Mouse (Mus musculus) brain, embryonic 14.5 days (tissue): ENCODE measurements around the gene L3mbtl4. TPM values are rescaled to one million over a fixed set of nuclear protein-coding genes. Genes with fewer than 3 reads are reported as not detected.

Experiments
- DNase-seq: peaks from one replicate; pipeline ENCODE4 v3.0.0-alpha.2; 2011; ENCODE audit warnings: low read depth
- CTCF ChIP-seq: fragments of 200-500 bp; IDR thresholded peaks from 2 replicates; pipeline ENCODE4 v1.5.1; 2012; ENCODE audit warnings: inconsistent platforms, mild to moderate bottlenecking, moderate library complexity, borderline replicate concordance; ENCODE audit not compliant: insufficient read depth, insufficient read length; ENCODE audit errors: extremely low read depth
- POLR2A ChIP-seq: fragments of 200-500 bp; IDR thresholded peaks from 2 replicates; pipeline ENCODE4 v1.6.1; 2012; ENCODE audit warnings: mild to moderate bottlenecking, inconsistent platforms, borderline replicate concordance; ENCODE audit not compliant: poor library complexity, insufficient read depth, insufficient read length, severe bottlenecking; ENCODE audit errors: extremely low read depth
- polyA plus RNA-seq: library from polyadenylated mRNA; depleted of rRNA; stranded (reverse); fragments of >200 nt; gene quantifications from 2 replicates; pipeline ENCODE4 v1.2.3, GENCODE M21; 2012

L3mbtl4 gene
- polyA plus RNA-seq, 1 experiment: 1.8 TPM

DNA sequence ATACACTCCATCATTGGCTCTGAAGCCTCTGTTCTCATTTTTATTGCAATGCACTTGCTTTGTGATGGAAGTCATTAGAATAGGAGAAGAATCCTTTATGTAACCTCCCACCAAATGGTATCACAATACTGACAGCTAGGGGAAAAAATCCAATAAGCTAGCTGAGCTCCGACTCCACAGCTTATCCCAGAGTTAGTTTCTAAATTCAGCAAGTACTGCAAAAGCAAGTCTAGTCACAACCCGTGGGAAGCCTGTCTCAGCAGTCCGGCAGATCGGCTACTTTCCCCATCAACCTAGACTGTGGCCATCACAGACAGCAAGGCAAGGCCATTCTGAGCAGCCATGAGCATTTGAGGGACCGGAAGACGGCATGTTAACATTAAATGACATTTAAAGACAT, 298.2 kb downstream of the L3mbtl4 start:
- no peak for DNase-seq
- no peak for TF ChIP-seq CTCF
- no peak for TF ChIP-seq POLR2A

DNA sequence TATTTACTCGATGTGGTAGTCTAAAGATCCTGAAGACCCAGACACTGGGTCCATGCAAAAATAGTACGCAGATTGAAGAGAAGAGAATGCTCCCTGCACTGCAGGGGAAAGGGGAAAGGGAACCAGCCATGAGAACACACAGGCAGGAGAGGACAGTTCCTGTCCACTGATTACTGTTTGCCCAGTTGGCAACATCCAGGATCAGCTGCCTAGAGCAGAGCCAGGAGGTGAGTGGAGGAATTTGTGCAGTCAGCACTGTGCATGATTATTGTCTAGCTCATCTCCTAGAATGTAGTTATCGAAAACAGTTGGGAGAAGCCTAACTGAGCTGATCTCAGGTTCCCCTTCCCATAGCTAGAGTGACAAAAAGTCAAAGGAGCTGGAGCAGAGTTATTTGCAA, 311.6 kb downstream of the L3mbtl4 start:
- TF ChIP-seq CTCF: no peak
- DNase-seq: no peak

DNA sequence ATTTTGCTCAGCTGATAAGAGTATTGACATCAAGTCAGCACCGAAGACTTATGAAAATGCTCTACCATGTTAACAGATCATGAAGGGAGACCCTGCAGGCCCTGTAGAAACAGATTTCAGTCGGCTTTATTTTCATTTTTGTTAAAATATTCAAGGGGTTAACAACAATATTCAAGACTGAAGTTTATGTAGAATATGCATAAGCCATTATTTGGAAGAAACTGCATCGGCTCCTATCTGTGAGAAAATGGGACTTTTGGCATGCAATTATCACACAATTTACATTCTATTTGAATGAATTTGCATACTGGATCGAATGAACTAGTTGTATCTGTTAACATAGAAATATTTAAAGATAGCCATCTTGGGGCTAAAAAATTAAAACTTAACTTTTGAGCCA, 318.0 kb downstream of the L3mbtl4 start:
- no peak for TF ChIP-seq POLR2A
- no peak for TF ChIP-seq CTCF
- DNase-seq: peak; percentile 7

DNA sequence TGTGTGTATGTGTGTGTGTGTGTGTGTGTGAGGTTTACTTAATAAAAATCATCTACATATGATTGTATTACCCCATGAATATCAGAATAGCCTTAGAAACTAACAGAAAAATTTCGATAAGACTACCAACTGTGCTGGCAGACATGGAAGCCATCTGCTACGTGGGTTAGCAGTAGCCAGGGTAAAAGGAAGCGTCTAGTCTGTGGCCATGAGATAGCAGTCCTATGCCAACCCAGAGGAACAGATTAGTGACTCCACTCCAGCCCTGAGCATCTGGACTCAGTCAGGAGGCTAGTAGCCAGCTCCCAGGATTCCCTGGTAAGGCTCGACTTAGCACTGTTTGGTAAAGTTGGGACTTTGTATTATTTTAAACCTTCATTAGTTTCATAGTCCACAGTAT, 329.1 kb downstream of the L3mbtl4 start:
- no peak for DNase-seq

DNA sequence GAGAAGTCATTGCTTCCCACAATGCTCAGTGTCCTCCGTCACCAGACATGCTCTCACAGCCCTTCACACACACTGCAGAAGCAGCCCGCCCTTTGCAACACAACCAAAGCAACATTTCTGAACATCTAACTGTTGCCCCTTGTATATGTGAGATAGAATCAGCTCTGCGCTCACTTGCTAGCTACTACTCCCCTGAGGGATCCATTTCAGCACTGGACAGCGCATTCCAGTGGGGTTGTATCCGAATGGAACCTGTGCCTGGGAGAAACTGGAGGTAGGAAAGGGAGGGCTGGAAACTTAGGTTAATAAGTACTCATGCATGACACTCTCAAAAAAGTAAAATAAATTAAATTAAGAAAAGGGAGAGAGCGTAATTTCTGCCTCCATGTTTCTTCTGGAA, 334.1 kb downstream of the L3mbtl4 start:
- TF ChIP-seq CTCF (no peak), POLR2A (no peak)
- peak; percentile 27 for DNase-seq

More for the DNA sequence above, 329.1 kb downstream of the L3mbtl4 start:
- TF ChIP-seq CTCF: no peak
- no peak for TF ChIP-seq POLR2A

DNA sequence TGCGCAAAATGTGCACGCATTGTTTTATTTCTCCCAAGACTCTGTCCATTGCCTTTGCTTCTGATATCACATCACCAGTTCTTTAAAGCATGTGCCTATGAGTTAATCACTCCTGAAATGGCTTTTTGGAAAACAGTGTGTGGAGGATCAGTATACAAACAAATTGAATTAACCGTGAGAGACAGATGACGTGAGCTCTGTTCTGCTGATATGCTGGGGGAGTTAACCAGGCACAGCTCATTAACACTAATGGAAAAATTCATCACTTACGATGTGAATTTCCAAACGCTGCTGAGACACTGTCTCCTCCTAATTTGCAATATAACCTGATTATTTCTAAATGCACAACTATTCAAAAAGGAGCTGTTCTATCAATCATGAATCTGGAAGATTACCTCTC, 337.6 kb downstream of the L3mbtl4 start:
- TF ChIP-seq CTCF (no peak), POLR2A (no peak)
- DNase-seq: peak; percentile 49

- DNase-seq: no peak
- TF ChIP-seq CTCF (no peak), POLR2A (no peak)
These were observed 351.7 kb downstream of the L3mbtl4 start for GRCm38 (mm10) chr17:68625281-68625680.

DNA sequence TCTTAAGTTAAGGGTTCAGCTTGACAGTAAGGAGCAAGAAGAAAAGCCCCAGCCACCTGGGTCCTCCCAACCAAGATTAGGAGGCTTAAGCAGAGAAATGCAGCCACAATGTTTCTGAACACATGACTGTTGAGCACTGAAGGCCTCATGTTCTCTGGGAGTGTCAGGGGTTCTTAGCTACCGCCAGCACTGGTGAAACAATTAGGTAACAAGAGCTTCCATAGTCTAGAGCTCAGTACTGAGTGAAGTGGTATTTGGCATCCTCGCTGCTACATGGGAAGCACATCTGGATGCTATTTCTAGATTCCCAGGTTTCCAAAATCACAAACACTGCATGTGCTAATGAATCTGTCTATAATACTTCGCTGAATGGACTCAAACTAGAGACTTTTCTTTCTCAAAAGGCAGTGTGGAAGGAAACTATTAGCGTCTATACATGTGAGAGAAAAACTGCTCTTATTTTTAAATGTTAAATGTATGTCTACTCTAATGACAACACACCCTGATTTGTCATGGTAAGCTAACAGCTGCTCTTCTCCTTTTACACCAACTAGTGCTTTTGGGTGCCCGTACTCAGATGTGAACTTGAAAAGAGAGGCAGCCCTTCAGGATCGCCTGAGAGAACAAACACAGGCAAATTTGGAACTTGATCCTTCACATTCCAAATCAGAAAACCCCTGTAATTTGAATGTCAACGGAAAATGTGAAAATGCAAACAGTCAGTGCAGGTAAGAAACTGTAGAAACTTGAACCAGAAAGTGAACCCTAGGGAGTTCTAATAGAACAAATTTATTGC, 356.2 kb downstream of the L3mbtl4 start:
- DNase-seq: no peak
- TF ChIP-seq POLR2A (no peak), CTCF (no peak)

DNA sequence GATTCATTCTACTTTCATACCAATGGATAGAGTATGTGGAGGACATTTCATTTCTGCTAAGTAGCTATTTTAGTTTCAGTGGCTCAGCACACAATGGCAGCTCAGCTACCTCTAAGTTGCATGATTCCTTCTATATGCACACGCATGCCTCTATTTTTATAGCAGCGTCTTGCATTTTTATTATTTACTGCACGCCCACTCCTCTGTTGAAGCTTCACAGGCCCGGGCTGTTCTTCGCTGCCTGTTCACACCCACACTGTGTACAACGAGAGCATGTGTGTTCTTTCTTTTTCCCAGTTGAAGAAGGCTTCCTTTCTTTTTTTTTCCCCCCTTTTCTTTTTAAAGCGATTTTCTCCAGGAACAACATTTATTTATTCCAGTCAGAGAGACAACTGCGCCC, 357.8 kb downstream of the L3mbtl4 start:
- TF ChIP-seq CTCF (no peak), POLR2A (no peak)
- DNase-seq: no peak

DNA sequence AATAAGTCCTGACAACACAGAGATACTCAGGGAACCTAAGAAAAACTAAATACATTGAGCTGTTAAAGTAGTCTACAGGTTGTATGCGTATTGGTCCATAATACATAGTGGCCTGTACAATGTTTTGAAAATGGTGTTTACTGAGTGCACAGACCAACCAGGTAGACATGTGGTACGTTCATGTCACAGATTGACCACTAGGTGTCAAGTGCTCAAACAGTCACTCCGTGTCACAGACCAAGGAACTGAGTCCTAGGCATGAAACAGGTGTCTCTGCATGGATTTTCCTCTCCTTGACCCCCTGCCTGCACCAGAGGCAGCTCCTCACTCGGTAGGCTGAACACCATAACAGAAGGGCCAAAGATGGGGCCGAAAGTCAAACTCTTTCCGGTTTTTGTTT, 366.6 kb downstream of the L3mbtl4 start:
- DNase-seq: no peak
- no peak for TF ChIP-seq POLR2A
- peak; percentile 20; the same call in 1 of the 2 replicates for TF ChIP-seq CTCF

DNA sequence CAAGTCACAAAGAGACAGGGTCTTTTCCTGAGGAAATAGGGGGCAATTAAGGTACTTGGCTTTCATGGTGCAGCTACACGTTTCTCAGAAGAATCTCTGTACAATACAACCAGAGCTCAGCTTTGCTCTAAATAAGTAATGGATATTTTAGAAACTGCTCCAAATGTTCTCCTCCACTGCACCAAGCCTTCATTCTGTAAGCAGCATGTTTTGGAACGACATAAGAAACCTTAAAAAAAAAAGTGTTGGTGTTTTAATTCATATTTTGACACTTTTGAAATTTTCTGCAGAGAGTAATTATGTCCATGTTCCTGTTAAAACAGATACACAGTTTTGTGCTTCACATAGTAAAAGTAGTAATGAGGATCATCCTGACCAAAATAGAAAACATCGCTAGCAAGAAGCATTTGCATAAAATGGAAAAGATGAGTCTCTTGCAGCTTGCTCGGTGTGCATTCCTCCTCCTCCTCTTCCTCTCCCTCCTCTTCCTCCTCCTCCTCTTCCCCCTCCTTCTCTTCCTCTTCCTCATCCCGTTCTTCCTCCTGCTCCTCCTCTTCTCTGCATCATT, 369.0 kb downstream of the L3mbtl4 start:
- no peak for TF ChIP-seq CTCF
- TF ChIP-seq POLR2A: no peak
- DNase-seq: no peak

GRCm38 (mm10) chr17:68666528-68666927, 392.9 kb downstream of the L3mbtl4 start:
- TF ChIP-seq POLR2A (no peak), CTCF (no peak)
- DNase-seq: peak; percentile 23

DNA sequence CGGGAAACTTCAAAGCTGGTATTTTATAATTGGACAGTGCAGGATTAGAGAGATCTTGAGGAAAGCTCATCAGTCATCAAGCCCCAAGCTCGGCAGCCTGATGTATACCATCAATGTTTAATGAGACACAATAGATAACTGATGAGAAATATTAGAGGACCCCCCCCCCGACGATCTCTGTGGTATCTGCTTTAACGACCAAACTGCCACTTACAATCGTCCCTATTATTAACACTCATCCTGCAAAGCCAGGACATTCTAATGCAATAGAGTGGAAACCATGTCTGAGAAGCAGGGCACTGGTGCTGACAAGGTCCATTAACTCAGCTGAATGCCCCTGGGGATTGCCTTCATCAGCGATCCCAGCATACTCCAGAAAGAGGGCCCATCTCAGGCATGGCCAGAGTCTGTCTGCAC, 398.5 kb downstream of the L3mbtl4 start:
- TF ChIP-seq CTCF (no peak), POLR2A (no peak)
- peak; percentile 44 for DNase-seq
